Mouse (Mus musculus): Measurements from ENCODE around the gene Cdk15.

Gene Cdk15

DNA sequence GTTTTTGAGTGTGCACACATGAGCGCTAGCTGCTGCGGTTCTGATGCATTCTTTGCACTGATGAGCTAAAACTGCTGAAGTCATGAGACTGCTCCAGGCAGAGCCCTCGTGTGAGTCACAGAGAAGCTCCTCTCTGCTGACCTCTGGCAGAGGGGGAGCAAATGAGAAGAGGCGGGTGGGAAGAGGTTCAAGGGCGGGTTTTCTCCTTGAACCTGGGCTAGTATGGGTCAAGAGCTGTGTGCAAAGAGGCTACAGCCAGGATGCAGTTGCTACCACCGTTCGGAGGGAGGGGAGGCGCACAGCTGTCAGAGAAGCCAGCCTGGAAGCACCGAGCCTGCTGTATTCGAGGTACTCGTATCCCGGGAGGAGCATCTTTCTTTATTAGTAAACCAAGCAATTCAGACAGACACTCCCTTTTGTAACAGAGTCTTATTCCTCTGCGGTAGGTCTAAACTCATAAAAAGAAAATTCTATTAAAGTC is at the start of gene Cdk15:
Gene Cdk15, plus strand, starts transcription at position 156 of the 481 bp plus-strand sequence.
- DNase-seq = no peak

- DNase-seq = no peak
These were observed 48.4 kb upstream of the Cdk15 start for GRCm38 (mm10) chr1:59208331-59208730.

GRCm38 (mm10) chr1:59211651-59212050 is 45.1 kb upstream of the Cdk15 start:
- DNase-seq = no peak

DNA sequence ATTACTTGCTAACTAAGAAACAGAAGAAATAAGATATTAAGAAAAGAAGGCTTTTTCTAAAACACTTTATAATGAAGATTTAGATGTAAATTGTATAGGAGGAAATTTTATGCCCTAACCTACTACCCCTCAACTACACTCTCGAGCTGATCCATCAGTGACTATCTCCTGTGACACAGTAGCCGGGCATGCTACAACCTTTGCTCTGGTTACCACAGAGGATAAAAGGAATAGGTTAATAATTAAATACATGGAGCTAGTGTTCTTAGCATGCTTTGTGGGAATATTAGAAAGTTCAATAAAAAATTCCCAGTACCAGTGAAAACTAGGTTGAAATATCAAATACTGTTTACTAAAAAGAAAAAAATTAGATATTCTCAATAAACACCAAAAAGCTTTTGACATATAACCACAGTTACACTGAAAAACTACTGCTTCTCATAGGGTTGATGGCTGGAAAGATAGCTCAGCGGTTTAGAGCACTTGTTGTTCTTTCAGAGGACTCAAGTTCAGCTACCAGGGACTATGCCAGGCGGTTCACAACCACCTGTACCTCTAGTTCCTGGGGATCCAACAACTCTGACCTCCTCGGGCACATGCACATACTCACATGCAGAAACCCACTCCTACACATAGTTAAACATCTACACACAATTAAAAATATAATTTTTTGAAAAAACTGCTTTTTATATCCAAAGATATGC is 44.5 kb upstream of the Cdk15 start:
- no peak for DNase-seq

DNA sequence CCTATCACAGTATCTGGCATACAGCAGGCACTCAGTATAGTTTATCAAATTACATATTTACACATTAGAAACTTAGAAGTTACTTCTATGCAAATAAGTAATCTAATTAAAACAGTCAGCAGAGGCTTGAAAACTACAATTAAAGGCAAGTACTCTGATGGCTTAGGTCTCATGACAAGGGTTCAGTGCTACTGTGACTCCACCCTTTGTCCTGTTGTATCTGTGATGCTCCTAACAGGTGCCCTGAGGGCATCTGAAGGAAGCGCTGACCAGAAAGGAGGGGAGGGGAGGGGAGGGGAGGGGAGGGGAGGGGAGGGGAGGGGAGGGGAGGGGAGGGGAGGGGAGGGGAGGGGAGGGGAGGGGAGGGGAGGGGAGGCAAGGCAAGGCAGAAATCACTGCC is 43.8 kb upstream of the Cdk15 start:
- DNase-seq = no peak

GRCm38 (mm10) chr1:59215446-59215845 is 41.3 kb upstream of the Cdk15 start:
- no peak for DNase-seq

DNA sequence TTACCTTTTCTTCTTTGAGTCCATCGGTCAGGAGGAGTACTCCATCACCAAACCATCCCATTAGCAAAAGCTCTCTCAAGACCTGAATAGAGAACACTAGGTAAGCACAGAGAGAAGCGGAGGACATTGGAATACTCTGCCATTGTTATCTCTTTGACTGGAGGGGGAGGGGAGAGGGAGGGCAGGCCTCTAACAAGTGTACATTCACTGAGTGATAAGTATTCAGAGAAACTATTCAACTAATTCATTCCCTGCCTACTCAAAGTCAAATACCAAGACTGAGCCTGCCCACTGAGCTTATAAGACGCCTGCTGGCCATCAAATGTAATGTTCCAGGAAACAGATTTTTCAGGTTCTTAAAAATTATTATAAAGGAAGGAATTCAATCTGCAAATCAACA is 36.3 kb upstream of the Cdk15 start:
- no peak for DNase-seq

GRCm38 (mm10) chr1:59221591-59221990 is 35.1 kb upstream of the Cdk15 start:
- no peak for DNase-seq

DNA sequence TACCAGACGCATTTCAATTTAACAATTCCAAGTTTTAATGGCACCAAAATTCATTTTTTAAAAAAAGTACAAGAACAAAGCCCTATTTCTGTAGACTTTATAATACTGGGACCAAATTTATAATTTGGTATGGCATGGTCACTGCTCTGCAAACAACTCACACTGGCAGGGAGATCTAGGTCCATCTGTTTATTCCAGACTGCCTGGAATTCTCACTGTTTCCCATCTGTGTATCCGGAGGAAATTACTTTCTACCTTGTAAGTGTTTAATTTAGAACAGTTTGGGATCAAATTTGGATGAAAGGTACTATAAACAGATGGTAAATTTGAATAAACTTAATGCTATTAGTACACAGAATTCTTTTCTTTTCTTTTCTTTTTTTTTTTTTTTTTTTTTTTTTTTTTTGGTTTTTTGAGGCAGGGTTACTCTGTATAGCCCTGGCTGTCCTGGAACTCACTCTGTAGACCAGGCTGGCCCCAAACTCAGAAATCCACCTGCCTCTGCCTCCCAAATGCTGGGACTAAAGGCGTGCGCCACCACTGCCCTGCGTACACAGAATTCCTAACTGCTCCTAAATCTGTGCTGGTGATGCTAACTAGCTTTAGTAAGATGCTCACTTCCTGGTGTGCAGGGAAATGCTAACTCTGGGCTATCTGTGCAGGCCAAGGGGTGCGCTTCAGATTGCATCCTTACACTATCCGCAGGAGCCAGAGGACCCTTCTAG is 34.4 kb upstream of the Cdk15 start:
- no peak for DNase-seq

- DNase-seq = no peak
These were observed 28.2 kb upstream of the Cdk15 start for GRCm38 (mm10) chr1:59228552-59228951.

GRCm38 (mm10) chr1:59229187-59229586 is 27.5 kb upstream of the Cdk15 start:
- DNase-seq = no peak

GRCm38 (mm10) chr1:59236856-59237441 is 19.8 kb upstream of the Cdk15 start, which contains the start of gene Als2:
Gene Als2, minus strand, starts transcription at chr1:59237231.
- DNase-seq = peak; percentile 99

DNA sequence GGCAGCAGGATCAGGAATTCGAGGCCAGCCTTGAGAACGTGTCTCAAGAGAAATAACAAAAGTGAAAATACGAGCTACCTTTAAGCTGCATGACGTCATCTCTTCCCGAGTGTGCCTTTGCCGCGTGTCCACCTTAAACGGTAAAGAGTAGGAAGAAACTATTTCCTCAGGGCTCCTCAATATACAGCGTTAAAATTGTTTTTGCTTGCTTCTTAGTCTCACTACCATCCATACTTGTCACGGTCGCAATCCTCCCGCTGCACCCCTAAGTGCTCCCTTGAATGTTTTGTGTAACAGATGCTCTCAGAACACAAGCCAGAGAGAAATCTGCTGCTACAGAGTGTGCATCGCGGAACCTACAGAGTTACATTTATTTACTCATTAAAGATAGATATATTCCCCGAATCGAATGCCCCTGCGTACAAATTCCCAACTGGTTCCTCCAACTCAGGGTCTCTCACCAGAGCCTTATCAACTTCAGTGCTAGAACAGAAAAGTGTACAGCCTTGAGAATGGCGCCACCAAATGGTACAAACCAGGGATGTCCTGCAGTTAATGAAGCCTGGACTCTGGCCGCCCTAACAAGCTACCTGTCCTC is 19.0 kb upstream of the Cdk15 start:
- peak; percentile 73 for DNase-seq

- DNase-seq = no peak
These were observed 12.9 kb upstream of the Cdk15 start for GRCm38 (mm10) chr1:59243770-59244169.

- peak; percentile 34 for DNase-seq
These were observed 9.1 kb upstream of the Cdk15 start for GRCm38 (mm10) chr1:59247602-59248001.

DNA sequence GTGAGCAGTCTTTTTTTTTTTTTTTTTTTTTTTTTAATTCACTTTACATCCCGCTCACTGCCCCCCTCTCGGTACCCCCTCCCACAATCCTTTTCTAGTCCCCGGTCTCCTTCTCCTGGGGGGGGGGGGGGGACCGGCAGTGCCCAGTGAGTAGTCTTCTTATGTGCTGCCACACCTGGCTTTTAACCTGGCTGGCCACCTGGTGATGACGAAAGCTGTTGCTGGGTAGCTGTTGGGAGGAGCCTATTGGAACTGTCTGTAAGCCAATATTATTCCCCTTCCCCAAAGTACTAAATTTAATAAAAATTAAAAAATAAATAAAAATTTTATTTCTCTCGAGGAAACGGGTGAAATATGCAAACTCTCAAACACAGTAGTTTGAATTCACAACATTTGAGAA is 3.9 kb upstream of the Cdk15 start:
- DNase-seq = no peak

DNA sequence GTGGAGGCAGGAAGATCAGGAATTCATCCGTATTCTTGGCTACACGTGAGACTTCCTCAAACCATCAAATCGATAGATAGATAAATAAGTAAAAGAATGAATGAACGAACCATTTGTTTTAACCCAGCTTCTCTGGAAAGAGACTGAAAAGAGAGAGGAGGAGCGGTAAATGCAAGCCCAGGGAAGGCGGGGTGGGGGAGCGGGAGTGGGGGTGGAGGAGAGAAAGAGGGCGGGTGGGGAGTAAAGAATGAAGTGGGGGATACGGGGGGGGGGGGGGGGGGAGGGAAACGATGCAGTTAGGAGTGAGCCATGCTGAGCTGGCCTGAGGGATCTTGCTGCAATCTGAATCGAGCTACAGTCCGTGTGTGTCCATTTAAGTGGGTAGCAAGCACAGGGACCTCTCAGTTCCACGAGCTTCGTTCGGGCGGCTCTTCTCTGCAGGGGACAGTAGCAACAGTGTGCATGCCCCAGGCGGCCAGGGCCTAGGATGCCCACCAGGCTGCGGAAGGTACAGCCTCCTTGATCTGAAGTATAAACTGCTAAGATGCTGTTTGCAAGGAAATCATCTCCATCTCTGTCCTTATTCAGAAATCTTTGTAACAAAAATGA is 3.3 kb upstream of the Cdk15 start:
- no peak for DNase-seq

DNA sequence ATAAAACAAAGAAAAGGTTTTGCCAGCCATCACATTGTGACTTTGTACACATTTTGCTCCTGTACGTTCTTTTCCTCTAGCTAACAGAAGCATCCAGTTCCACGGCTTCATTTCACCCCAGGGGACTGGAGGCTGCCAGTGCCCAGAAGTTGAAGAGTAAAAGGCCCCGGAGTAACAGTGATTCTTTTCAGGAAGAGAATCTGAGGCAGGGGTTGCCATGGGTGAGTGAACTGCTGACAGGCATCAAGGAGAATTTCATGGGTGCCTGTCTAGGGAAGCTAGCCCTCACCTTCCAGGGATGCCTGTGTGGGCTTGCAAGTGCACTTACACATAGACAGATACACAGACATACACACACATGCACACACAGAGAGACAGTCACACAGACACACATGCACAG is 1.0 kb downstream of the Cdk15 start:
- DNase-seq = no peak

- peak; percentile 8 for DNase-seq
These were observed 12.2 kb downstream of the Cdk15 start for GRCm38 (mm10) chr1:59268931-59269330.

DNA sequence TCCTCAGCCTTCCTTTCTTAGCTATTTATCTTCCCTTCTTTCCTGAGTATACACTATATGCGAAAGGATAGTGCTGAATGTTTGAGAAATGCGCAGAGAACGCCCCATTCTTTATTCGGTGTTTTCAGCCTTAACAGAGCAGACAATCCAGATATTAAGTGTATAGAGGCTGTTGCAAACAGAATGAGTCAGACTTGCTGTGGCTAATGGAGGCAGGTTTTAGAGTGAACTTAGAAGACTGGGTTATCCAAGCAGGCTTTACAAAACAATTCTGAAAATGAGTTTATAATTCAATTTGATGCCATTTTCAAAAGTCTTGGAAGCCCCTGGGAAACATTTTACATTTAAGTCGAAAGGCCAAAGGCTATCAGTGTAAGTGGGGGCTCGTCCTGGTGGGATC is 12.8 kb downstream of the Cdk15 start:
- no peak for DNase-seq

- no peak for DNase-seq
These were observed 13.4 kb downstream of the Cdk15 start for GRCm38 (mm10) chr1:59269951-59270689.

DNA sequence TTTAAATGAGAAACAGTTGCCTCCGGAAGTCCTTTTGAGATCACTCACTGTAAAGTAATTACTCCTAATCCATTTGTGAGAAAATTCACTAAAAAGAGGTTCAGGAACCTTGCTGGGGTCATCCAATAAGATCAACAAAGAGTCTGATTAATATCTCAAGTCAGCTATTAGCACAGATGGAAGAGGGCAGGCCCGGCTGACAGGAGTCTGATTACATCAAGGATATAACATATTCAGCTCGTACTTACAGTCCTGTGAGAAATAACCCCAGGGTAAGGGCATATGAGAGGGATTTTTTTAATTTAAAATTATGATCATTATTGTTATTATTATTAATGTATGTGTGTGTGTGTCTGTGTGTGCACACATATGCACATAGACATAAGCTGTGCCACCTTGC is 15.5 kb downstream of the Cdk15 start:
- DNase-seq = no peak
